Mouse (Mus musculus) heart, postnatal 0 days (tissue): ENCODE measurements around the gene Zfr.

ENCODE experiments used
- CTCF ChIP-seq: IDR thresholded peaks from 2 replicates; pipeline ENCODE4 v1.5.1; 2016; ENCODE audit warnings: antibody characterized with exemption, control low read depth, low read depth
- EP300 ChIP-seq: IDR thresholded peaks from 2 replicates; pipeline ENCODE4 v1.6.1; 2016; ENCODE audit warnings: antibody characterized with exemption, low read depth

- TF ChIP-seq EP300 = no peak; the same call in 1 of the 2 replicates
- TF ChIP-seq CTCF = no peak
These were observed 6.4 kb upstream of the Zfr start for GRCm38 (mm10) chr15:12111232-12111631.
